Comparison of ENCODE assay signal across 9 mouse cellular contexts in the genomic region with DNA sequence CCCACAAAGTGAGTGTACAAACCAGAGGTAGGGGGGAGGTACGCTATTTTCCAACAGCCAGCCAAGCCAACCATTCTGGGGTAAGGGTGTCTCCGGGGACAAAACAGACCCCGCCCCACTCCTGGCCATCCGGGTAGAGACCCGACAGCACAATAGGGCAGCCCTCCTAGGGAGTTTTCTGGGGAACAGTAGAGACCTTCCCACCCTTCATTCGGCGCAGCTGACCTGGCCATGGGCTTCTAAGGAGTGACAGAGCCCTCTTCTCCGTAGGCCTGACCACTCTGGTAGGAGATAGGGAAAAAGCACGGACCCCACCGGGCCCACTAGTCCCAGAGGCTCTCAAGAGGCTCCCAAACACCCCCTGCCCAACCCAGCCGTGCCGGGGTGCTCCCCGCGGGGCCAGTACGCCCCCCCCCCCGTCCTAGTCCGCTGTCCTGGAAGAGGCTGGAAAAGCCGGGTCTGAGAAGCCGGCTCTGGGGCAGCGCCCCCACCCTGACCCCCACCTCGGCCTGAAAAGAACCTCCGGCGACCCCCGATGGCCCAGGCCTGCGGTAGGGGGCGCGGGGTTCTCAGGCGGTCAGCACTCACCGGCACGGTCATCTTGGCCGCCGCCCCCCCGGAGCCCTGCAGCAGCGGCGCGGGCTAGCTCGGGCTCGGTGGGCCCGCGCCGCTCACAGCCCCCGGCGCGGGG. TPM values are rescaled to one million over a fixed set of nuclear protein-coding genes. Genes with fewer than 3 reads are reported as not detected.
A peak's percentile ranks its signal among the peaks of the same experiment; 100 is the strongest.
DNase-seq lines count a peak whose midpoint lies in the region; ATAC-seq and TF ChIP-seq lines count a peak whose summit lies in the region.
"Had no signal": no experiment of that assay in that cellular context is flagged by ENCODE, and none has a peak within 500 bp of the region (broad histone marks: within the 10 kb centered on the region; RNA-seq: fewer than 3 reads in every experiment).

No protein-coding gene starts in this region.

- WGBS in kidney, adult 2 months = under 1% methylated on average over 44 of the region's 44 CpGs
- WGBS in hindbrain, embryonic 10.5 days = under 1% methylated on average over 44 of the region's 44 CpGs
- 1% methylated on average over 44 of the region's 44 CpGs for WGBS in liver, embryonic 15.5 days (ENCODE audit: insufficient replicate concordance)

- no peaks in the 10 kb centered on the region for H3K36me3 ChIP-seq in kidney, adult 2 months (ENCODE audit: control insufficient read depth, insufficient read depth, low read length)
- H3K36me3 ChIP-seq in hindbrain, embryonic 10.5 days = peaks cover 13% of the 10 kb centered on the region; the same call in 1 of the 2 replicates
- no peaks in the 10 kb centered on the region for H3K36me3 ChIP-seq in liver, embryonic 15.5 days (replicated peaks)

- H3K27me3 ChIP-seq in kidney, adult 2 months (replicated peaks; ENCODE audit: control insufficient read depth, insufficient read depth, low read length) = no peaks in the 10 kb centered on the region
- peaks cover 11% of the 10 kb centered on the region for H3K27me3 ChIP-seq in hindbrain, embryonic 10.5 days (ENCODE audit: insufficient read depth, poor library complexity, severe bottlenecking)
- peaks cover 88% of the 10 kb centered on the region for H3K27me3 ChIP-seq in liver, embryonic 15.5 days

- H3K9me3 ChIP-seq in hindbrain, embryonic 10.5 days = no peaks in the 10 kb centered on the region
- H3K9me3 ChIP-seq in liver, embryonic 15.5 days (replicated peaks) = no peaks in the 10 kb centered on the region

- no peak for TF ChIP-seq CTCF in kidney, adult 2 months (conservative IDR thresholded peaks at IDR 0.05; ENCODE audit: insufficient read depth, insufficient read length, low read depth, low read length)

- TF ChIP-seq POLR2A in kidney, adult 2 months (IDR thresholded peaks at IDR 0.05; ENCODE audit: low read depth, low read length) = no peak

- H3K27ac ChIP-seq in kidney, adult 2 months (ENCODE audit: insufficient read depth, low read depth, low read length) = peak overlapping the region; percentile 82
- peak overlapping the region; percentile 98 for H3K27ac ChIP-seq in hindbrain, embryonic 10.5 days
- H3K27ac ChIP-seq in liver, embryonic 15.5 days (replicated peaks) = peak overlapping the region; percentile 34
- H3K27ac ChIP-seq: macrophage had no signal

- DNase-seq in kidney, adult 2 months = no peak
- no peak for DNase-seq in kidney, adult 18-20 months
- peak; percentile 67 for DNase-seq in cerebellum, adult 9-11 months
- DNase-seq in hindbrain, embryonic 10.5 days (ENCODE audit: low spot score) = peak; percentile 59
- no peak for DNase-seq in yolk sac, embryonic 10.5 days (ENCODE audit: low spot score)
- no peak for DNase-seq in layer of hippocampus, adult 9-10 months (ENCODE audit: low spot score)
- no peak for DNase-seq in c-Kit-positive CD71-positive TER-119-positive erythroid progenitor cells, embryonic 14.5 days (ENCODE audit: low spot score)

- peak overlapping the region; percentile 55 for H3K9ac ChIP-seq in liver, embryonic 15.5 days

- peak overlapping the region; percentile 58 for H3K4me2 ChIP-seq in liver, embryonic 15.5 days

- peak overlapping the region; percentile 70 for H3K4me3 ChIP-seq in kidney, adult 2 months (ENCODE audit: insufficient read depth, low read depth, low read length)
- H3K4me3 ChIP-seq in hindbrain, embryonic 10.5 days = peak overlapping the region; percentile 94
- H3K4me3 ChIP-seq in liver, embryonic 15.5 days (replicated peaks) = peak overlapping the region; percentile 60

- ATAC-seq in liver, embryonic 15.5 days (ENCODE audit: insufficient read depth) = peak; percentile 4; the same call in 1 of the 2 replicates

- peaks cover 54% of the 10 kb centered on the region for H3K4me1 ChIP-seq in kidney, adult 2 months (ENCODE audit: control insufficient read depth, insufficient read depth, low read length)
- H3K4me1 ChIP-seq in hindbrain, embryonic 10.5 days (replicated peaks) = peaks cover 84% of the 10 kb centered on the region
- peaks cover 43% of the 10 kb centered on the region for H3K4me1 ChIP-seq in liver, embryonic 15.5 days (replicated peaks)

RNA-seq across cellular contexts. Expression of gene Bcar1, which starts 0.4 kb away (rescaled TPM):
- 115 and 137 TPM in 2 replicates for polyA plus RNA-seq in kidney, adult 2 months (2012; rRNA removed)
- 61.6 and 63.9 TPM in 2 replicates for polyA plus RNA-seq in hindbrain, embryonic 10.5 days (2016; fragmentation: Nextera tagmentation; extraction: Ambion mirVana)
- 7.8 and 10.2 TPM in 2 replicates for polyA plus RNA-seq in liver, embryonic 15.5 days (2015; fragmentation: Nextera tagmentation; extraction: Ambion mirVana)

RNA-seq across cellular contexts. Expression of gene Ctrb1, which starts 52.4 kb away (rescaled TPM):
- 0.17 and 0.29 TPM in 2 replicates for polyA plus RNA-seq in kidney, adult 2 months (2012; rRNA removed)
- polyA plus RNA-seq in hindbrain, embryonic 10.5 days (2016; fragmentation: Nextera tagmentation; extraction: Ambion mirVana) = not detected in 2 replicates
- 3.0 and 32.8 TPM in 2 replicates for polyA plus RNA-seq in liver, embryonic 15.5 days (2015; fragmentation: Nextera tagmentation; extraction: Ambion mirVana)
- polyA plus RNA-seq: macrophage had no signal

Comparison
In these comparisons a context has a peak if more than half of its experiments do, and no peak if none do; other contexts are left out.
1. DNase-seq: peak in cerebellum, adult 9-11 months (single experiment) and hindbrain, embryonic 10.5 days (single experiment); none in kidney, adult 2 months (single experiment), kidney, adult 18-20 months (single experiment), yolk sac, embryonic 10.5 days (single experiment), layer of hippocampus, adult 9-10 months (single experiment) and c-Kit-positive CD71-positive TER-119-positive erythroid progenitor cells, embryonic 14.5 days (single experiment).
2. H3K27ac ChIP-seq: peak in every context shown above with its lines; median percentile 98 in hindbrain, embryonic 10.5 days; 82 in kidney, adult 2 months; 34 in liver, embryonic 15.5 days.
3. Peak in every context shown above with its lines, with median percentiles within 50 percentile points of each other: H3K4me3 ChIP-seq.